Mouse (Mus musculus): ENCODE measurements around the gene Olfr573-ps1. TPM values are rescaled to one million over a fixed set of nuclear protein-coding genes. Genes with fewer than 3 reads are reported as not detected.

Olfr573-ps1 gene
- not detected for polyA plus RNA-seq (2014; fragmentation: Illumina TruSeq; extraction: RNeasy Lipid Tissue Mini Kit (QIAGEN cat#74804); ENCODE audit: low read depth, low replicate concordance)

GRCm38 (mm10) chr7:102942475-102942874 lies at the start of gene Olfr573-ps1:
Olfr573-ps1 (minus strand) TSS chr7:102942575.

GRCm38 (mm10) chr7:102989224-102989623 lies 46.8 kb upstream of the Olfr573-ps1 start, which contains the start of gene Olfr578:
Olfr578 (minus strand) TSS chr7:102989324.

GRCm38 (mm10) chr7:102975843-102976242 lies 33.5 kb upstream of the Olfr573-ps1 start, which contains the start of gene Olfr577:
Olfr577 (minus strand) TSS chr7:102975943.

GRCm38 (mm10) chr7:102962360-102962759 lies 20.0 kb upstream of the Olfr573-ps1 start, which contains the start of gene Olfr576:
Olfr576 (plus strand) TSS chr7:102962660.

GRCm38 (mm10) chr7:102958593-102958992 lies 16.2 kb upstream of the Olfr573-ps1 start, which contains the start of gene Olfr575:
Olfr575 (minus strand) TSS chr7:102958775.

GRCm38 (mm10) chr7:102948167-102948566 lies 5.8 kb upstream of the Olfr573-ps1 start, which contains the start of gene Olfr574:
Olfr574 (plus strand) TSS chr7:102948467.

GRCm38 (mm10) chr7:102924109-102924508 lies 18.3 kb downstream of the Olfr573-ps1 start, which contains the start of gene Olfr572:
Olfr572 (plus strand) TSS chr7:102924409.

GRCm38 (mm10) chr7:102917032-102917875 lies 25.1 kb downstream of the Olfr573-ps1 start, which contains the start of gene Olfr571:
Olfr571 (minus strand) TSS chr7:102917536.

Other genes starting within 250 kb of the Olfr573-ps1 start
- not detected for gene Olfr557, start 246.7 kb downstream of the Olfr573-ps1 start, polyA plus RNA-seq (2014; fragmentation: Illumina TruSeq; extraction: RNeasy Lipid Tissue Mini Kit (QIAGEN cat#74804); ENCODE audit: low read depth, low replicate concordance)
- 5.8 TPM for gene Olfr558, start 240.4 kb downstream of the Olfr573-ps1 start, polyA plus RNA-seq (2014; fragmentation: Illumina TruSeq; extraction: RNeasy Lipid Tissue Mini Kit (QIAGEN cat#74804); ENCODE audit: low read depth, low replicate concordance)
- gene Olfr33, start 223.5 kb downstream of the Olfr573-ps1 start, polyA plus RNA-seq (2014; fragmentation: Illumina TruSeq; extraction: RNeasy Lipid Tissue Mini Kit (QIAGEN cat#74804); ENCODE audit: low read depth, low replicate concordance) = not detected
- gene Olfr559, start 215.1 kb downstream of the Olfr573-ps1 start, polyA plus RNA-seq (2014; fragmentation: Illumina TruSeq; extraction: RNeasy Lipid Tissue Mini Kit (QIAGEN cat#74804); ENCODE audit: low read depth, low replicate concordance) = not detected
- gene Olfr560, start 183.2 kb downstream of the Olfr573-ps1 start, polyA plus RNA-seq (2014; fragmentation: Illumina TruSeq; extraction: RNeasy Lipid Tissue Mini Kit (QIAGEN cat#74804); ENCODE audit: low read depth, low replicate concordance) = 2.3 TPM
- gene Olfr78, start 183.1 kb downstream of the Olfr573-ps1 start, polyA plus RNA-seq (2014; fragmentation: Illumina TruSeq; extraction: RNeasy Lipid Tissue Mini Kit (QIAGEN cat#74804); ENCODE audit: low read depth, low replicate concordance) = 25.4 TPM
- not detected for gene Olfr561, start 171.4 kb downstream of the Olfr573-ps1 start, polyA plus RNA-seq (2014; fragmentation: Illumina TruSeq; extraction: RNeasy Lipid Tissue Mini Kit (QIAGEN cat#74804); ENCODE audit: low read depth, low replicate concordance)
- not detected for gene Olfr564, start 139.1 kb downstream of the Olfr573-ps1 start, polyA plus RNA-seq (2014; fragmentation: Illumina TruSeq; extraction: RNeasy Lipid Tissue Mini Kit (QIAGEN cat#74804); ENCODE audit: low read depth, low replicate concordance)
- not detected for gene Olfr566, start 83.8 kb downstream of the Olfr573-ps1 start, polyA plus RNA-seq (2014; fragmentation: Illumina TruSeq; extraction: RNeasy Lipid Tissue Mini Kit (QIAGEN cat#74804); ENCODE audit: low read depth, low replicate concordance)
- not detected for gene Olfr568, start 65.5 kb downstream of the Olfr573-ps1 start, polyA plus RNA-seq (2014; fragmentation: Illumina TruSeq; extraction: RNeasy Lipid Tissue Mini Kit (QIAGEN cat#74804); ENCODE audit: low read depth, low replicate concordance)
- gene Olfr569, start 51.7 kb downstream of the Olfr573-ps1 start, polyA plus RNA-seq (2014; fragmentation: Illumina TruSeq; extraction: RNeasy Lipid Tissue Mini Kit (QIAGEN cat#74804); ENCODE audit: low read depth, low replicate concordance) = not detected
- not detected for gene Olfr570, start 48.0 kb downstream of the Olfr573-ps1 start, polyA plus RNA-seq (2014; fragmentation: Illumina TruSeq; extraction: RNeasy Lipid Tissue Mini Kit (QIAGEN cat#74804); ENCODE audit: low read depth, low replicate concordance)
- gene Olfr571, start 25.0 kb downstream of the Olfr573-ps1 start, polyA plus RNA-seq (2014; fragmentation: Illumina TruSeq; extraction: RNeasy Lipid Tissue Mini Kit (QIAGEN cat#74804); ENCODE audit: low read depth, low replicate concordance) = not detected
- gene Olfr572, start 18.2 kb downstream of the Olfr573-ps1 start, polyA plus RNA-seq (2014; fragmentation: Illumina TruSeq; extraction: RNeasy Lipid Tissue Mini Kit (QIAGEN cat#74804); ENCODE audit: low read depth, low replicate concordance) = not detected
- not detected for gene Olfr574, start 5.9 kb upstream of the Olfr573-ps1 start, polyA plus RNA-seq (2014; fragmentation: Illumina TruSeq; extraction: RNeasy Lipid Tissue Mini Kit (QIAGEN cat#74804); ENCODE audit: low read depth, low replicate concordance)
- gene Olfr575, start 16.2 kb upstream of the Olfr573-ps1 start, polyA plus RNA-seq (2014; fragmentation: Illumina TruSeq; extraction: RNeasy Lipid Tissue Mini Kit (QIAGEN cat#74804); ENCODE audit: low read depth, low replicate concordance) = not detected
- gene Olfr576, start 20.1 kb upstream of the Olfr573-ps1 start, polyA plus RNA-seq (2014; fragmentation: Illumina TruSeq; extraction: RNeasy Lipid Tissue Mini Kit (QIAGEN cat#74804); ENCODE audit: low read depth, low replicate concordance) = not detected
- not detected for gene Olfr577, start 33.4 kb upstream of the Olfr573-ps1 start, polyA plus RNA-seq (2014; fragmentation: Illumina TruSeq; extraction: RNeasy Lipid Tissue Mini Kit (QIAGEN cat#74804); ENCODE audit: low read depth, low replicate concordance)
- gene Olfr578, start 46.7 kb upstream of the Olfr573-ps1 start, polyA plus RNA-seq (2014; fragmentation: Illumina TruSeq; extraction: RNeasy Lipid Tissue Mini Kit (QIAGEN cat#74804); ENCODE audit: low read depth, low replicate concordance) = not detected
- not detected for gene Olfr582, start 95.4 kb upstream of the Olfr573-ps1 start, polyA plus RNA-seq (2014; fragmentation: Illumina TruSeq; extraction: RNeasy Lipid Tissue Mini Kit (QIAGEN cat#74804); ENCODE audit: low read depth, low replicate concordance)
- gene Olfr583, start 108.7 kb upstream of the Olfr573-ps1 start, polyA plus RNA-seq (2014; fragmentation: Illumina TruSeq; extraction: RNeasy Lipid Tissue Mini Kit (QIAGEN cat#74804); ENCODE audit: low read depth, low replicate concordance) = not detected
- not detected for gene Olfr584, start 139.3 kb upstream of the Olfr573-ps1 start, polyA plus RNA-seq (2014; fragmentation: Illumina TruSeq; extraction: RNeasy Lipid Tissue Mini Kit (QIAGEN cat#74804); ENCODE audit: low read depth, low replicate concordance)
- gene Olfr585, start 155.1 kb upstream of the Olfr573-ps1 start, polyA plus RNA-seq (2014; fragmentation: Illumina TruSeq; extraction: RNeasy Lipid Tissue Mini Kit (QIAGEN cat#74804); ENCODE audit: low read depth, low replicate concordance) = not detected
- not detected for gene Olfr586, start 183.1 kb upstream of the Olfr573-ps1 start, polyA plus RNA-seq (2014; fragmentation: Illumina TruSeq; extraction: RNeasy Lipid Tissue Mini Kit (QIAGEN cat#74804); ENCODE audit: low read depth, low replicate concordance)
- gene Olfr588-ps1, start 198.3 kb upstream of the Olfr573-ps1 start, polyA plus RNA-seq (2014; fragmentation: Illumina TruSeq; extraction: RNeasy Lipid Tissue Mini Kit (QIAGEN cat#74804); ENCODE audit: low read depth, low replicate concordance) = not detected
- not detected for gene Olfr589, start 213.8 kb upstream of the Olfr573-ps1 start, polyA plus RNA-seq (2014; fragmentation: Illumina TruSeq; extraction: RNeasy Lipid Tissue Mini Kit (QIAGEN cat#74804); ENCODE audit: low read depth, low replicate concordance)
- gene Olfr591, start 235.8 kb upstream of the Olfr573-ps1 start, polyA plus RNA-seq (2014; fragmentation: Illumina TruSeq; extraction: RNeasy Lipid Tissue Mini Kit (QIAGEN cat#74804); ENCODE audit: low read depth, low replicate concordance) = not detected
- not detected for gene Olfr592, start 242.2 kb upstream of the Olfr573-ps1 start, polyA plus RNA-seq (2014; fragmentation: Illumina TruSeq; extraction: RNeasy Lipid Tissue Mini Kit (QIAGEN cat#74804); ENCODE audit: low read depth, low replicate concordance)

Data from sigmoid colon, adult 10 weeks (tissue).